Mouse (Mus musculus) heart, postnatal 0 days (tissue): ENCODE measurements around the gene Chrnb4. TPM values are rescaled to one million over a fixed set of nuclear protein-coding genes. Genes with fewer than 3 reads are reported as not detected.

Experiments used
- ATAC-seq: fragments of 200-750 bp; cut with Nextera tagmentation; 2 replicates; pipeline ENCODE4 v1.8.0; 2017; ENCODE audit warnings: low read depth, moderate number of reproducible peaks, moderate library complexity; ENCODE audit not compliant: insufficient read depth
- DNase-seq: peaks from one replicate; pipeline ENCODE4 v3.0.0-alpha.2; 2016; ENCODE audit warnings: low spot score
- H3K27ac ChIP-seq: fragments of 300-500 bp; sonication (generic); 2 replicates; pipeline ENCODE4 v1.5.1; 2014; ENCODE audit warnings: low read depth, mild to moderate bottlenecking
- H3K27me3 ChIP-seq: fragments of 300-500 bp; sonication (generic); 2 replicates; pipeline ENCODE4 v1.6.1; 2014; ENCODE audit warnings: low read length, mixed read lengths; ENCODE audit not compliant: control insufficient read depth, insufficient read depth
- H3K36me3 ChIP-seq: fragments of 300-500 bp; sonication (generic); replicated peaks from 2 replicates; pipeline ENCODE4 v1.6.1; 2014; ENCODE audit warnings: low read length, mixed read lengths; ENCODE audit not compliant: control insufficient read depth, insufficient read depth
- H3K4me1 ChIP-seq: fragments of 300-500 bp; sonication (generic); 2 replicates; pipeline ENCODE4 v1.6.1; 2014; ENCODE audit warnings: antibody characterized with exemption; ENCODE audit not compliant: control insufficient read depth, insufficient read depth
- H3K4me2 ChIP-seq: fragments of 300-500 bp; sonication (generic); 2 replicates; pipeline ENCODE4 v1.6.1; 2014; ENCODE audit warnings: low read depth, mild to moderate bottlenecking, low read length, moderate library complexity
- H3K4me3 ChIP-seq: fragments of 300-500 bp; sonication (generic); 2 replicates; pipeline ENCODE4 v1.5.1; 2014; ENCODE audit warnings: low read depth, low read length
- H3K9ac ChIP-seq: fragments of 300-500 bp; sonication (generic); replicated peaks from 2 replicates; pipeline ENCODE4 v1.6.1; 2014; ENCODE audit warnings: low read depth, low read length, mixed read lengths
- H3K9me3 ChIP-seq: fragments of 300-500 bp; sonication (generic); replicated peaks from 2 replicates; pipeline ENCODE4 v1.6.1; 2016; ENCODE audit warnings: low read length; ENCODE audit not compliant: control insufficient read depth
- CTCF ChIP-seq: IDR thresholded peaks from 2 replicates; pipeline ENCODE4 v1.5.1; 2016; ENCODE audit warnings: antibody characterized with exemption, control low read depth, low read depth
- EP300 ChIP-seq: IDR thresholded peaks from 2 replicates; pipeline ENCODE4 v1.6.1; 2016; ENCODE audit warnings: antibody characterized with exemption, low read depth
- WGBS: fragments of 180-500 bp; shearing (Covaris S2); extraction: QIAGEN DNeasy Blood & Tissue Kit; methylation state at CpG from one replicate; pipeline ENCODE4 v1.1.7; 2014; 5-methylcytosine and 5-hydroxymethylcytosine counted together
- polyA plus RNA-seq: library from polyadenylated mRNA; unstranded; fragments of >200 nt; fragmentation: Nextera tagmentation; extraction: Ambion mirVana; gene quantifications from 2 replicates; pipeline ENCODE4 v1.2.1, GENCODE M21; 2015
- total RNA-seq: library from RNA; depleted of rRNA; stranded (reverse); fragments of >200 nt; gene quantifications from 2 replicates; pipeline ENCODE4 v1.2.3, GENCODE M21; 2014; ENCODE audit warnings: low replicate concordance

The Chrnb4 gene
- total and polyA plus RNA-seq, 2 experiments from 2014 or later = 0.03 TPM; not detected in 1

GRCm38 (mm10) chr9:55055386-55055930 is 6.9 kb upstream of the Chrnb4 start:
- no peak for ATAC-seq
- no peak overlapping the region for H3K27ac ChIP-seq
- no peak overlapping the region for H3K9ac ChIP-seq
- H3K4me2 ChIP-seq = no peak overlapping the region
- 66% methylated on average over 2 of the region's 2 CpGs for WGBS
- H3K36me3 ChIP-seq = no peaks in the 10 kb centered on the region
- no peak for DNase-seq
- H3K27me3 ChIP-seq = no peaks in the 10 kb centered on the region
- no peaks in the 10 kb centered on the region for H3K9me3 ChIP-seq
- TF ChIP-seq CTCF (no peak), EP300 (no peak)
- H3K4me3 ChIP-seq = no peak overlapping the region
- no peaks in the 10 kb centered on the region for H3K4me1 ChIP-seq

GRCm38 (mm10) chr9:55046764-55047163 is 1.8 kb downstream of the Chrnb4 start:
- WGBS = 1% methylated on average over 3 of the region's 3 CpGs
- no peak for ATAC-seq
- H3K27ac ChIP-seq = no peak overlapping the region
- H3K9me3 ChIP-seq = no peaks in the 10 kb centered on the region
- no peak overlapping the region for H3K4me3 ChIP-seq
- H3K36me3 ChIP-seq = no peaks in the 10 kb centered on the region
- H3K4me1 ChIP-seq = 0 out of 2 replicates have a peak, but pooled peaks cover 3% of the 10 kb centered on the region
- DNase-seq = no peak
- TF ChIP-seq CTCF = no peak
- TF ChIP-seq EP300 = no peak
- no peak overlapping the region for H3K9ac ChIP-seq
- no peaks in the 10 kb centered on the region for H3K27me3 ChIP-seq
- no peak overlapping the region for H3K4me2 ChIP-seq

GRCm38 (mm10) chr9:55045001-55045400 is 3.6 kb downstream of the Chrnb4 start:
- H3K27me3 ChIP-seq = no peaks in the 10 kb centered on the region
- no peak overlapping the region for H3K27ac ChIP-seq
- H3K4me2 ChIP-seq = no peak overlapping the region
- 0 out of 2 replicates have a peak, but pooled peaks cover 3% of the 10 kb centered on the region for H3K4me1 ChIP-seq
- DNase-seq (no peak), ATAC-seq (no peak)
- no peak for TF ChIP-seq EP300
- TF ChIP-seq CTCF = no peak
- H3K9me3 ChIP-seq = no peaks in the 10 kb centered on the region
- H3K4me3 ChIP-seq = no peak overlapping the region
- no peak overlapping the region for H3K9ac ChIP-seq
- H3K36me3 ChIP-seq = no peaks in the 10 kb centered on the region
- WGBS = 52% methylated on average over 2 of the region's 2 CpGs

- H3K4me3 ChIP-seq = no peak overlapping the region
- H3K4me1 ChIP-seq = 0 out of 2 replicates have a peak, but pooled peaks cover 3% of the 10 kb centered on the region
- H3K27me3 ChIP-seq = no peaks in the 10 kb centered on the region
- H3K36me3 ChIP-seq = no peaks in the 10 kb centered on the region
- TF ChIP-seq CTCF = no peak
- no peak for TF ChIP-seq EP300
- no peaks in the 10 kb centered on the region for H3K9me3 ChIP-seq
- H3K27ac ChIP-seq = no peak overlapping the region
- WGBS = 18% methylated on average over 8 of the region's 8 CpGs
- DNase-seq (no peak), ATAC-seq (no peak)
- H3K9ac ChIP-seq = no peak overlapping the region
- no peak overlapping the region for H3K4me2 ChIP-seq
These were observed 4.9 kb downstream of the Chrnb4 start for GRCm38 (mm10) chr9:55043688-55044087.

- TF ChIP-seq EP300 (no peak), CTCF (no peak)
- Histone ChIP-seq H3K4me1 (no peaks in the 10 kb centered on the region), H3K27me3 (no peaks in the 10 kb centered on the region), H3K4me2 (no peak overlapping the region), H3K27ac (no peak overlapping the region), H3K9ac (no peak overlapping the region), H3K9me3 (no peaks in the 10 kb centered on the region), H3K4me3 (no peak overlapping the region), H3K36me3 (no peaks in the 10 kb centered on the region)
- DNase-seq (no peak), ATAC-seq (no peak)
- 76% methylated on average over 2 of the region's 2 CpGs for WGBS
These were observed 7.2 kb downstream of the Chrnb4 start for GRCm38 (mm10) chr9:55041389-55041788.

GRCm38 (mm10) chr9:55039983-55040382 is 8.6 kb downstream of the Chrnb4 start:
- H3K36me3 ChIP-seq = no peaks in the 10 kb centered on the region
- 48% methylated on average over 3 of the region's 5 CpGs for WGBS
- H3K27me3 ChIP-seq = no peaks in the 10 kb centered on the region
- H3K27ac ChIP-seq = no peak overlapping the region
- DNase-seq (no peak), ATAC-seq (no peak)
- H3K9ac ChIP-seq = no peak overlapping the region
- no peaks in the 10 kb centered on the region for H3K4me1 ChIP-seq
- no peak for TF ChIP-seq CTCF
- no peak for TF ChIP-seq EP300
- H3K9me3 ChIP-seq = no peaks in the 10 kb centered on the region
- H3K4me3 ChIP-seq = no peak overlapping the region
- H3K4me2 ChIP-seq = no peak overlapping the region
